Mouse (Mus musculus) right cerebral cortex, adult 18-20 months (tissue): Measurements from ENCODE around the gene Gm10134.
"Not testable (repeated sequence)": the region's sequence is repeated elsewhere in the genome, so short reads cannot be mapped to it uniquely, and the experiment has no call there.

Source experiments
- DNase-seq: peaks from one replicate; pipeline ENCODE4 v3.0.0; 2022; ENCODE audit warnings: mixed read lengths

Gene Gm10134

GRCm38 (mm10) chr2:28505795-28506194 lies at the start of gene Gm10134:
Gene Gm10134, plus strand, starts transcription at chr2:28506095.
- no peak for DNase-seq

DNA sequence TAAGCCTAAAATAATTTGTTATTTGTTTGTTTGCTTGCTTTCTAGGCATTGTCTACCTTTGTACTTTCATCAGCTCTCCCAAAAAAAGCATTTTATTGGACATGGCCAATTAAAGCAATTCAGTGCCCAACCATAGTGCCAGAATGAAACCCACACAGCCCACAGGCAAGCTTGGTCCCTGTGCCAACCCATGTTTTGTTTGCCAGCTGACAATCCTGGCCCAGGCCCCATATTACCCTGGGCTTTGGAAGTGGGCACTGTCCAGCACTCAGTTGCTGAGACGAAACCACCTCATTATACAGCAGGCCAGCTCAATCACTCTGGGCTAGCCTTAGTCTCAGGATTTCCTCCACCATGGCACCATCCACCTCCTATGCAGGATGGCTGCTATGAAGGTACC lies 49.3 kb upstream of the Gm10134 start:
- no peak for DNase-seq

GRCm38 (mm10) chr2:28463919-28464318 lies 42.0 kb upstream of the Gm10134 start:
- peak; percentile 67 for DNase-seq

DNA sequence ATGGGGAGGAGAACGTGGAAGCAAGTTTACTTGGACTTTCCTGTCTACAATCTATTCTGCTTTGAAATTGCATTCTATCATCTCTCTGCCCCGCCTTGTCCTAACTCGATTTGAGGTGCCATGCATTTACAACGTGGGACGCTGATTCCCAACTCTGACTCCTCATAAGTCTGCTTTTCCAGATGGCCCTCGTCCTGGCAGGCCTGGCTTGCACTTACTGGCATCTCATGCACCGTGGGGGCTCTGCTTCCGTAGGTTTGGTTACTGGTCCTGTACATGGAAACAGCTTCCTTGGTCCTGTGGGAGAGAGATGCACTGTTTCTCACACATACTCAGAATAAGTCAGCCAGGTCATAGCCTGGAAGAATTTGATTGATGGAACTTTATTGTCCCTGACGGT lies 41.0 kb upstream of the Gm10134 start:
- DNase-seq: no peak

- peak; percentile 79 for DNase-seq
Measured at GRCm38 (mm10) chr2:28465836-28466518, 39.9 kb upstream of the Gm10134 start, which contains the start of gene 1700007K13Rik. Gene 1700007K13Rik, minus strand, starts transcription at chr2:28466332.

- DNase-seq: peak; percentile 90
Measured at GRCm38 (mm10) chr2:28467860-28468485, 37.9 kb upstream of the Gm10134 start, which contains the start of gene Mrps2. Gene Mrps2, plus strand, starts transcription at chr2:28468066.

DNA sequence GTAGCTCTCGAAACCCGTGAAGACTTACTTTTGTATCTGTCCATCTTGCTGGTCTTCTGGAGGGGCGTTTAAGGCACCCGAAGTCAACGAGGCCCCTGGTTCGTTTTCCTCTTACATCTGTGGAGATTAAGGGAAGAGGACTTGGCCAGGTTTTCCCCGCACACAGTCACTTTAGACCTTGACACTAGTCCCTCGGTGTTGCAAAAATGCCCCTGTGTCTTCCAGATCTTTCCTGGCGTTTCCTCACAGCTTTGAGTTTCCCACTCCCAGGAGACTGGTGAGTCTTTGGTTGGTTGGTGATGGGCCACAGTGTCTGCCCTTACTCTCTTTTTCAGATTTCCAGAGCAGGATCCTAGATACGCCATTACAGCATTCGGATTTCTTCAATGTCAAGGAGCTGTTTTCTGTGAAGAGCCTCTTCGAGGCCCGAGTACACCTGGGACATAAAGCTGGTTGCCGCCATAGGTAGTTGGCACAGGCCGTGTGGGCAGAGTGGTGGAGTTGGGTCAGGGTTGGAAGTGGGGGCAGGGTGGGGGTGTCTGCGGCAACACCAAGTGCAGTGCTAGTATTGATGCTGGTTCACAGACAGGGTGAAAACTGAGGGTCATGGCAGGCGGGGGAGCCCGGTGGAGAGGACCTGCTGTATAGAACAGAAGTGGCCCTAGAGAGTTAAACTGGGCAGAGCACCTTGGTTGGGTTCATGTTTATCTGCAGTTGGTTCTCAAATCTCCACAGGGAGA lies 37.2 kb upstream of the Gm10134 start:
- no peak for DNase-seq

GRCm38 (mm10) chr2:28469461-28469860 lies 36.4 kb upstream of the Gm10134 start:
- no peak for DNase-seq

DNA sequence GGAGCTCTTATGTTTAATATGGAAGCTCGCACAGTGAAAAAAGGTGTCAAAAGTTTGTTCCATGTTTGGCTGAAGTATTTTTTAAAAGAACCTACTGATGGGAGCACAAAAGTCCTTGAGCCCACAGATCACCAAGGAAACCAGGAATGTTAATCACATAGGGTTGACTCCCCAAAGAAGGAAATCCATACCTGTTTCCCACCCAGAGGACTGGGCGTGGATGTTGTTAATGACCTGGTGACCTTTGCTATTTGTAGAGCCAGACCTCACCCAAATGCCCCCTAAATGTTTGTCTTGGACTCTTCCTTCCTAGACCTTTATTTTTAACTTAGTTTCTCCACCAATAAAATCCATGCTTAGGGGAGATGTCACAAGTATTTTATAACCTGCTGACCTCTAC lies 35.3 kb upstream of the Gm10134 start:
- no peak for DNase-seq

DNA sequence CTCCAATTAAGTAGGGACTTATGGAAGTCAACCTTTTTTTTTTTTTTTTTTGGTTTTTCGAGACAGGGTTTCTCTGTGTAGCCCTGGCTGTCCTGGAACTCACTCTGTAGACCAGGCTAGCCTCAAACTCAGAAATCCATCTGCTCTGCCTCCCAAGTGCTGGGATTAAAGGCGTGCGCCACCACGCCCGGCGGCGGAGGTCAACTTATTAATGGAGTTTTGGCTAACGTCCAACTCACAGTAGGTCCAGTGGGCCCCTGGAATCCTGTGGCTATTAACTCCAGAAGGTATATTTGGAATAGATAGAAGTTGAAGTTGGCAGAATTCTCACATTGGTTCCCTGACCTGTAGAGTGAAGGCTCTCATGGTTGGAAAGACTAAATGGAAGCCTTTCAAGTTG lies 33.9 kb upstream of the Gm10134 start:
- not testable (repeated sequence) for DNase-seq

DNA sequence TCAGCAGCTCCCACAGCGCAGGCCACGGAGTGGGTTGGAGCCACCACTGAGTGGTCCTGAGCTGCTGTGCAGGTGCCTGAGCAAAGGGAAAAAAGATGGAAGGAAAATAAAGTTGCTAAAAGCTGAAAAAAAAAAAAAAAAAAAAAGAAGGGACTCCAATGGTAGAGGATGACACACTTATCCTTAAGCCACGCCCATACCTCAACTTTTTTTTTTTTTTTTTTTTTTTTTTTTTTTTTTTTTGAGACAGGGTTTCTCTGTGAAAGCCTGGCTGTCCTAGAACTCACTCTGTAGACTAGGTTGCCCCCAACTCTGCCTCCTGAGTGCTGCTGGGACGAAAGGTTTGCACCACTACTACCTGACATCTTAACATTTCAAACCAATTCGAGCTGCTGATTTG lies 27.9 kb upstream of the Gm10134 start:
- DNase-seq: not testable (repeated sequence)

GRCm38 (mm10) chr2:28479208-28480204 lies 26.4 kb upstream of the Gm10134 start:
- no peak for DNase-seq

DNA sequence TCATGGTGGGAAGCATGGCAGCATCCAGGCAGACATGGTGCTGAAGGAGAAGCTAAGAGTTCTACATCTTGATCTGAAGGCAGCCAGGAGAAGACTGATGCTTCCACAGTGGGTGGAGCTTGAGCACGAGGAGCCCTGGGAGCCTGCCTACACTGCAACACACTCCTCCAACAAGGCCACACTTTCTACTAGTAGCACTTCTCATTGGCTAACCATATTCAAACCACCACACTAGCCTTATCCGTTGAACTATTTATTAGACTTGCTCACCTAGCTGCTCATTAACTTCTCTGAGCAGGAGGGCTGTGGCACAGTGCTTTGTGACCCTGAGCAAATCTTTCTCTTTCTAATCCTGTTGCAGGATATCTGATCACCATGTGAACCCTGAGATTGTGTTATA lies 22.0 kb upstream of the Gm10134 start:
- no peak for DNase-seq

DNA sequence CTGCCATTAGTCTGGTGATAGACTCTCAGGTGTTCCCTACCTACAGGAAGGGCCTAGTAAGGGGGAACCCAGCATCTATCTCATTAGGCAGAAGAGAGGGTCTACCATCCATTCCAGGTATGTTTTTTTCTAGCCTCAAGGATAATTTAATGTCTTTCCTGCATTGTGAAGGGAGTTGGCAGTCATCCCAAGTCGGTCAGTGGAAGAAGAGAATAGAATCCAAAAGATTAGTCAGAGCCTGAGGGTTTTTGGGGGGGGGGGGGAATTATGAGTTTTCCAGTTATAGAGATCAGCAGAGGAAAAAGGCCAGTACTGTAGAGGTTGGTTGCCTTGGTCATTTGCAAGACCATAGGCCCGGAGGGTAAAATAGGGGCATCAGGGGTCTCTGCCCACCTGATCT lies 11.4 kb upstream of the Gm10134 start:
- no peak for DNase-seq

GRCm38 (mm10) chr2:28495207-28495756 lies 10.6 kb upstream of the Gm10134 start:
- no peak for DNase-seq

GRCm38 (mm10) chr2:28495801-28496595 lies 9.9 kb upstream of the Gm10134 start:
- DNase-seq: no peak

- no peak for DNase-seq
Measured at GRCm38 (mm10) chr2:28496671-28497070, 9.2 kb upstream of the Gm10134 start, which contains the start of gene Gbgt1. Gene Gbgt1, plus strand, starts transcription at chr2:28496891.

- DNase-seq: no peak
Measured at GRCm38 (mm10) chr2:28497561-28497960, 8.3 kb upstream of the Gm10134 start.

DNA sequence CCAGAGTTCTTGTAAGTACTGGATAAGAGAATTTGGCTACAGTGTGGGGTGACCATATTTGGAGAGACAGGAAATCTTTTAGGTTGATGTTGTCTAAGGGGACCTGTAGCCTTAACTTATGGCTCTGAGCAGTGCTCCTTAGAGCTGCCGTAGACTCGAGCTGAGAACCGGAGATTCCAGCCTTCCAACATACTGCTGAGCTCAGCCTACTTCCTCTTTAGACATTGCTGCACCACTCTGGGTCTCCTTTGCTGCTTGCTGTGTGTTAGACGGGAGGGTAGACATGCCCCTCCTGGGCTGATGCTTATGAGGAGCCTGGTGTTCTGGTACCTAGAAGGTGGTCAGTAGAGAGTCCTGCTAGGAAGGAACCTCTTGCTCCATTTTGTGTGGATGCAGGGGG lies 7.5 kb upstream of the Gm10134 start:
- no peak for DNase-seq

- no peak for DNase-seq
Measured at GRCm38 (mm10) chr2:28502987-28503386, 2.9 kb upstream of the Gm10134 start.

GRCm38 (mm10) chr2:28504676-28505075 lies 1.2 kb upstream of the Gm10134 start:
- no peak for DNase-seq
